Mouse (Mus musculus) kidney, postnatal 4 days (tissue): ENCODE measurements at regions not wholly inside any gene's neighbourhood (a gene's known extent, or its start where the extent isn't known, plus 50 kb on each side); places are given as distances from the start of the nearest gene placed in this dataset.

Experiments
- DNase-seq, 2 experiments: peaks; one replicate each; pipeline ENCODE4 v3.0.0; 2021; ENCODE audit warnings: mixed read lengths in 2 of 2

DNA sequence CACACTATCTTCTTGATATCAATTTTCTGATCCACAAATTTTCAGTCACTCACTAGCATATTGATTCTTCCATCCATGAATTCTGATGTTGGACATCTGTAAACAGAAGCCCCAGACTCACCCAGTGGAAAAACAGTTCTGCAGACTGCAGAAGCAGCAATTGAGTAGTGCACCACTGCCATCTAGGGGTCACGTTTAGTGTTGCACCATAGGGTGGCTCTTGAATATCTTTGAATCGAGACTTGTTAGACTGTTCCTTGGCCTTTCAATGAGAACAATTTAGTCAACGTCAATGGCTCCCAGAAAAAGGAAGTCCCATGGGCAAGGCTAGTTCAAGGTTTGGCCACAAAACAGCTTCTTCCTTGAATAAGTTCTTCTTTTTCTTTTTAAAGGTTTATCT is 828.1 kb downstream of the Gm10330 start:
- DNase-seq = peak; percentile 49 to 51

- DNase-seq = peak; percentile 30 to 50
Measured at GRCm38 (mm10) chr12:22906156-22906555, 873.9 kb downstream of the Gm10330 start.
